Mouse (Mus musculus) liver, adult 2 months (tissue): ENCODE measurements around the gene Tcp11x2.

Experiments
- CTCF ChIP-seq: fragments of 200-500 bp; IDR thresholded peaks from 2 replicates; pipeline ENCODE4 v1.5.1; 2011; ENCODE audit warnings: low read depth, low read length, control low read depth
- POLR2A ChIP-seq: fragments of 200-500 bp; IDR thresholded peaks from 2 replicates; pipeline ENCODE4 v1.6.1; 2011; ENCODE audit warnings: low read length, control low read depth; ENCODE audit not compliant: insufficient read depth; ENCODE audit errors: extremely low read depth

GRCm38 (mm10) chrX:135742304-135743055, 48.9 kb upstream of the Tcp11x2 start, which contains the start of the genes Armcx5 and Gprasp1:
- TF ChIP-seq POLR2A, result 0 out of 2 replicates have a peak, but pooled peaks have one; percentile 5
- TF ChIP-seq CTCF, result no peak
